Mouse (Mus musculus): ENCODE data around the gene Cenpa.

Gene Cenpa

DNA sequence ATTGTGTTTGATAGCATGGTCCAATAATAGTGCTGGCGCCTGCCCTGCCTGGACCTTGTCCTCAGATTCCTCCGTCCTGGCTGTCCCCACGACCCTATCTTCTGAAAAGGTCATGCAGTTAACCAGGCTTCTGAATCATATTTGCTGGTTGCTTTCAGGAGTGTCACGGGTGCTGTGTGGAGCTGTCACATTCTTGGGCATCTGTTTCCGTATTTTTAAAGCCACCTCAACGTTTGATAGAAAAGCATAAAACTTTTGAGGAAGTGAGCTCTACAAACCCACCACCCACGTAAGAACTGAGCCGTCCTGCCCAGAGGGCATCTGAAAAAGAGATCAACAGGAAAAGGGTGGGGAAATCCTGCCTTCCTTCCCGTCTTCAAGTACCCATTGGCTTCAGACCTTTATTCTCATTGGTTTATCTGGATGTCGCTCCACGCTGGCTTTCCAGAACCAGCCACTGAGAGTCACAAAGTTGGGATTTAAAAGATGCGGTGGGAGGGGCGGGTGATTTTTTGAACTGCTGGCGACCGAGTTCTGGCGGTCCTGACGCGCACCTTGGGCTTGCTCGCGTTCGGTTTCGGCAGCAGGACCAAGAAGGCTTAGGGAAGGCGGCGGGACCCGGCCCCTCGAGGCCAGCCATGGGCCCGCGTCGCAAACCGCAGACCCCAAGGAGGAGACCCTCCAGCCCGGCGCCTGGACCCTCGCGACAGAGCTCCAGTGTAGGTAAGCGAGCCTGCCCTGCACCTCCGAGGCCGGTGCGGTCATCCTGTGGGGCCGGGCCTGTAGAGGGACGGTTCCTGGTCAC, at the start of gene Cenpa:
TSS of gene Cenpa (plus strand) at position 387 of the 805 bp plus-strand sequence.
- peak; percentile 60 to 81 for DNase-seq (ENCODE audit: low spot score in 2 of 2)

GRCm38 (mm10) chr5:30617357-30617756, 49.2 kb upstream of the Cenpa start:
- DNase-seq (ENCODE audit: low spot score in 2 of 2), result no peak

- DNase-seq (ENCODE audit: low spot score in 2 of 2), result no peak
These were observed 48.7 kb upstream of the Cenpa start for GRCm38 (mm10) chr5:30617851-30618250.

DNA sequence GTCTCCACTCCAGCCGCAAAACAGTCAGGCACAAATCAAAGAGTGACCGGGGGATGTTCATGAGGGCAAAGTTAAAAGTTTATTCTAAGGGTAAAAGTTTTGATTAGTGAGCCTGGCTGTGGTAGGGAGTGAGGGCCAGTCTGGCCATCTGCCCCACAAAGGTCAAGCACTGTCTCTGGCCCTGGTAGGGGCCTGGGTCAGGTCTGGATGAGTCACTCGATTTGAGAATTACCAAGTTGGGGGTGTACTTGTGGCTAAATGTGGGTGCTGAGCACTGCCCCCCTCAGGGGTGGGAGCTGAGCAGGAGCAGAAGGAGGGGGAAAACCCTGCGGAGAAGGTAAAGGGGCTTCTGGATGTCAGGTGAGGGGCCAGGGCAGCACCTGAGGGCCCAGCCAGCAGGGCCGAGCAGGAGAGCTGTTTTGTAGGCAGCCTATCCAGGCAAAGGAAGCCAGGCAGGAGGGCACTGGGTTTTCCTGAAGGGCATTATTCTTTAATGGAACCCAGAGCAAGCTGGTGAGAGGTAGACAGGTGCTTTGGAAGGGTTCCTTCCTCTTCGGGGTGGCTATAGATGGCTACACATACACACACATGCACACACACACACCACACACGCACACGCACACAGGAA, 48.1 kb upstream of the Cenpa start:
- DNase-seq (ENCODE audit: low spot score in 2 of 2), result no peak

DNA sequence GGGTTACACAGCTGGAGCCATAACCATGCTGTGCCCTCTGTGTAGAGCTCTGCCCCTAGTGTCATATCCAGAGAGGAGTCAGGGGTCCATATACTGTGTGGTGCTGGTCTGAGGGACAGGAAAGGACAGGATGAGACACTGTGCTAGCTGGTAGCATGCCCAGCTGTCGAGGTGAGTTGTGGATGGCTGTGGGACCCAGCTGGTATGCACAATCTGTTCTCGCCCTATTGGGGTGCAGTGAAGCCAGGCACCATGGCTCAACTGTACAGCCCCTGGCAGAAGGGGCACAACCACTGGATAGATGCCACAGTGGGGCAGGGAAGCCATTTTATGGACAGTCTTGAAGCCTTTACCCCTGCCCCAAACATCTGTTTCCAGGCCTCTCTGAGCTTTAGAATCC, 47.4 kb upstream of the Cenpa start:
- no peak for DNase-seq (ENCODE audit: low spot score in 2 of 2)

DNA sequence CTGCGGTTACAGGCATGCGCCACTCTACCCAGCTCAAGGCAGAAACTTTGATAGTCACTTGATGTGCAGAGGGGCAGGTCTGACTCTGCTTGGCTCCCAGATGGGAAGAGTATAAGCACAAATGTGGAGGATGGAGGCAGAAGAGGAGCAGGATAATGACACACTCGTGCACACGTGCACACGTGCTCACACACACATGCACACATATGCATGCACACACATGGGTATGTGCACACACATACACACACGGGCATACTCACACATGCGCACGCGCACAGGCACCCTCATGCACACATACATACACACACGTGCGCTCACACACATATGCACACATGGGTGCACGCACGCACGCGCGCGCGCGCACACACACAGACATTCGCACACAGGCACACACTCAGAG, 46.0 kb upstream of the Cenpa start:
- DNase-seq (ENCODE audit: low spot score in 2 of 2), result no peak

- DNase-seq (ENCODE audit: low spot score in 2 of 2), result no peak
These were observed 45.3 kb upstream of the Cenpa start for GRCm38 (mm10) chr5:30621211-30621790.

GRCm38 (mm10) chr5:30621844-30622176, 44.8 kb upstream of the Cenpa start:
- DNase-seq (ENCODE audit: low spot score in 2 of 2), result no peak

DNA sequence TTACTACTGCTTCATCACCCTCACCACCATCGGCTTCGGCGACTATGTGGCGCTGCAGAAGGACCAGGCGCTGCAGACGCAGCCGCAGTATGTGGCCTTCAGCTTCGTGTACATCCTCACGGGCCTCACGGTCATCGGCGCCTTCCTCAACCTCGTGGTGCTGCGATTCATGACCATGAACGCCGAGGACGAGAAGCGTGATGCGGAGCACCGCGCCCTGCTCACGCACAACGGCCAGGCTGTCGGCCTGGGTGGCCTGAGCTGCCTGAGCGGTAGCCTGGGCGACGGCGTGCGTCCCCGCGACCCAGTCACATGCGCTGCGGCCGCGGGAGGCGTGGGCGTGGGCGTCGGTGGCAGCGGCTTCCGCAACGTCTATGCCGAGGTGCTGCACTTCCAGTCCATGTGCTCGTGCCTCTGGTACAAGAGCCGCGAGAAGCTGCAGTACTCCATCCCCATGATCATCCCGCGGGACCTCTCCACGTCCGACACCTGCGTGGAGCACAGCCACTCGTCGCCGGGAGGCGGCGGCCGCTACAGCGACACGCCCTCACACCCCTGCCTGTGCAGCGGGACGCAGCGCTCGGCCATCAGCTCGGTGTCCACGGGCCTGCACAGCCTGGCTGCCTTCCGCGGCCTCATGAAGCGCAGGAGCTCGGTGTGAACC, 44.3 kb upstream of the Cenpa start:
- DNase-seq (ENCODE audit: low spot score in 2 of 2), result no peak

- no peak for DNase-seq (ENCODE audit: low spot score in 2 of 2)
These were observed 43.8 kb upstream of the Cenpa start for GRCm38 (mm10) chr5:30622841-30623185.

DNA sequence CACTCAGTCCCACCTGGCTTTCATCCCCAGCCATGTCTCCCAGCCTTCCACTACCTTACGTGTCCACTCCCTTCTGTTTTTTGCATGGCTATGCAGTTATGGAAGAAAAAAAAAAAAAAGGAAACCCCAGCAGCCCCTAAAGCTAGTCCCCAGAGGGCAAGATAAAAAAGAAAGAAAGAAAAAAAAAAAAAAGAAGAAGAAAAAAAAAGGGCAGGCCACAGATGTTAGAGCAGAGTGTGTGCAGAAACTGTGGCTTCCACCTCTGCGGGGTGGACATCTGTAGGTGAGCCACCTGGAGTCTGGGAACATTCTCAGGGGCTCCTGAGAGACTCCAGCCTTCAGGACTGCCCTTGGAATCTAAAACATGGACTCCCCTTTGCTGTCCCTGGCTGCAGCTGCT, 43.2 kb upstream of the Cenpa start:
- no peak for DNase-seq (ENCODE audit: low spot score in 2 of 2)

GRCm38 (mm10) chr5:30624311-30624710, 42.3 kb upstream of the Cenpa start:
- no peak for DNase-seq (ENCODE audit: low spot score in 2 of 2)

GRCm38 (mm10) chr5:30624908-30625307, 41.7 kb upstream of the Cenpa start:
- no peak for DNase-seq (ENCODE audit: low spot score in 2 of 2)

- no peak for DNase-seq (ENCODE audit: low spot score in 2 of 2)
These were observed 41.2 kb upstream of the Cenpa start for GRCm38 (mm10) chr5:30625379-30625778.

DNA sequence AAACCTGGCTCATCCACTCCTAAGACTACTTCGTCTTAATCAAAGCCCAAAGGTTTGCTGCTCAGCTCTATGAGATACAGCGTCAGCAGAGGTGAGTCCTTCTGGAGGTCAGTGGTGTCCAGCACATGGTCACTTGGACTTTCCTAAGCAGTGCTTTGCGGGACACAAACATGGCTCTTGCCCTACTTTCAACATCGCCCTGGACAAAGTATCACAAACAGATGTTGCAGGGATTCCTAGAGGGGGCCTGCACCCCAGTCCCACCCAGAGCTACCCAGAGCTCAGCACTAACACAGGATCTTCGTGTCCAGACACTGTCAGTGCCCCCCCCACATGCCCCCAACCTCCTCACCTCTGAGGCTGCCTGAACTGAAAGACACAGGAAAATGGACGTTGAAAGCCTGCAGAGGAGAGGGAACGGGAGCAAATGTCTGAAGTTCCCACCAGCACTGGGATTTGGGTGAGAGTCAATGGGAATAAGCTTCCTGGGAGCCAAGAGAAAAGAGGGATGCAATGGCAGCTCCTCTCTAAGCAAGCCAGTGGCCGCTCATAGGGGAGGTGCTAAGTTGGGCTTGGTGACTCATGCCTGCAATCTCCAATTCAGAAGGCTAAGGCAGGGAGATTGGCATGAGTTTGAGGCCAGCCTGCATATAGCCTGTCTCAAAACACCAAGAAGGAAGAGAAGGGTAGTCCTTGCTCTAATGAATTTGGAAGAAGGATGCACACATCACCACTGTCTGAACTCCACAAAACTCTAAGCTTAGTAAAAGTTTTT, 40.1 kb upstream of the Cenpa start:
- no peak for DNase-seq (ENCODE audit: low spot score in 2 of 2)

- DNase-seq (ENCODE audit: low spot score in 2 of 2), result no peak
These were observed 38.1 kb upstream of the Cenpa start for GRCm38 (mm10) chr5:30628511-30628910.

DNA sequence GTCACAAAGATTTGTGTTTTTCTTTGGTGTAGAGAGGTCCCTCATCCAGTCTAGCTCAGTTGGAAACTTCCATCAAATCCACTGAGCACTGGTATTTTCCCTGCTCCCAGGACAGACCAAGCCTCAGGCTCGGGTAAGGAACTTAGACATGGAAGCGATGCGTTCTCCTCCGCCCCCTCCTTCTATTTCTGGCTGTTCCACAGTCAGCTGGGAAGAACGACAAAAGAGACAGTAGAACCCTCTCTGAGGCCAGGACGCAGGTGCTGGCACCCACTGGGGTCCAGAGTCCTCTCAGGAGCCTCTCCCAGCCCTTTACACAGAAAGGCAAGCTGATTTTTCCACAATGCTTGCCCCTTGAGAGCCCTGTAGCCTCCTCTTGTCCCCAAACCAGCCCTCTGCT, 36.2 kb upstream of the Cenpa start:
- peak in 1 of 2 experiments; percentile 34 for DNase-seq (ENCODE audit: low spot score in 2 of 2)

DNA sequence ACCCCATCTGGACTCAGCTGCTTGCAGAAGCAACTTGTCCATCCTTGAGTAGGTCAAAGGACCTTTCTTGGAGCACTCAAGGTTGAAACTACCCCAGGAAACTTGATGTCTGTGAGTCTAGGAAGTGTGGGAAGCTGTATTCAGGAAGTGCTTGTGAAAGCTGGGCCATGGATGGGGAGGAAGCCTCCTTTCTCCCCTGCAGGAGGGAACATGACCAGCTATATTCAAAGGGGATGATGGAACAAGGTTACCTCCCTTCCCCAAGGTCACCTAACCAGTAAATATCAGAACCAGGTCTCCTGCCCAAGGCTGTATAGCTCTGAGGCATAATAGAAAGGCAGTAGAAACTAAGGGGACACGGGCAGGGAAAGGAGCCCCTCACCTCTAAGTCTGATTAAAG, 34.4 kb upstream of the Cenpa start:
- DNase-seq (ENCODE audit: low spot score in 2 of 2), result no peak

GRCm38 (mm10) chr5:30636994-30637393, 29.6 kb upstream of the Cenpa start:
- no peak for DNase-seq (ENCODE audit: low spot score in 2 of 2)

DNA sequence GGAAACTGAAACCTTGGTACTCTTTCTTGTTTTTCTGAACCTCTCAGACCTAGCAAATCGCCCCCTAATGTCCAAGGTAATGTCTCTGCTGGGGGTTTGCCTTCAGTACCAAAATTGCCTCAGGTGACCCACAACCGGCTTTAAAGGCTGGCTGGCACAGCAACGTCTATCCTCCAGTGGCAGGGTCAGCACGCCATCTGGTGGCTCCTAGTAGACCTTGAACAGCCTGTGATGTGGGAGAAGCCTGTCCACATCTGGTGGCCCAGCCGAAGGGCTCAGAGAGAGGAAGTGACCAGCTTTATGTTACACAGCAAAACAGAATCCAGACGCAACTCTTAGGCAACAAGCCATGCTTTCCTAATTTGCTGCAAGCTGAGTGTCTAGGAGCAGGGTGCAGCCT, 28.5 kb upstream of the Cenpa start:
- DNase-seq (ENCODE audit: low spot score in 2 of 2), result peak; percentile 72 to 78

DNA sequence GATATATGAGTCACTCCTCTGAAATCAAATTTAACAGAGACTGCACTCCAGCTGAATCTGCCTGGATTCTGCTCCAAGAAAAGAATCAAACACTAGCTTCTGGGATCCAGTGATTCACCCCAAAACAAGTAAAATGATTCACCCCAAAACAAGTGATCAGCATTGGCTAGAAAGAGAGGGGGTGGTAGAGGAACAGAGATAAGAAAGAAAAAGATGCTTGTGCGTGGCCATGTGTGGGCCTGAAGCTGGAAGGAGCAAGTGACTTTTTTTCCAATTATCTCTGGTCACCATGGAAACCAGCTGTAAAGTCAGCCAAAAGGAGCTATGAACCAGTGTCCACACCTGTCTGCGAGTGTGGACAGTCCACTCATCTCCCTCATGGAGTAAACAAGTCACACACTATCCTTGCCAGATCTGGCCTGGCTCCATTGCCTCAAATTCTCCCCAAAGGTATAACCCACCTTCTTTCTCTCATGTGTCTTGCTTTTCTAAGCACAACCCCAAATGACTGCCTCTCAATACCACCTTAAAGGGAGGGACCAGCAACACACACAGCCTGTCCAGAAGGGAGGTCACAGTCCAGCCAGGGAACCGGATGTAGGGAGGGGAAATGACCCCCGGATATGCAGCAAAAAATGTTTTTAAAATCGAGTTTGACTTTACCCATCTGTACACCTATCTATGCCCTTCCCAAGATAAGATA, 22.9 kb upstream of the Cenpa start:
- DNase-seq (ENCODE audit: low spot score in 2 of 2), result no peak
